Mouse (Mus musculus) layer of hippocampus, postnatal 36 days (tissue): ENCODE measurements around the gene Aagab. TPM values are rescaled to one million over a fixed set of nuclear protein-coding genes. Genes with fewer than 3 reads are reported as not detected.

Experiments used
- DNase-seq, 2 experiments: peaks; one replicate each; pipeline ENCODE4 v3.0.0; 2022
- total RNA-seq, 2 experiments: library from RNA; stranded (reverse); gene quantifications; 2 replicates each; pipeline ENCODE4 v1.2.3; 2021

The Aagab gene
- 10 to 100 TPM; 60.8 to 65.4 TPM for total RNA-seq

DNA sequence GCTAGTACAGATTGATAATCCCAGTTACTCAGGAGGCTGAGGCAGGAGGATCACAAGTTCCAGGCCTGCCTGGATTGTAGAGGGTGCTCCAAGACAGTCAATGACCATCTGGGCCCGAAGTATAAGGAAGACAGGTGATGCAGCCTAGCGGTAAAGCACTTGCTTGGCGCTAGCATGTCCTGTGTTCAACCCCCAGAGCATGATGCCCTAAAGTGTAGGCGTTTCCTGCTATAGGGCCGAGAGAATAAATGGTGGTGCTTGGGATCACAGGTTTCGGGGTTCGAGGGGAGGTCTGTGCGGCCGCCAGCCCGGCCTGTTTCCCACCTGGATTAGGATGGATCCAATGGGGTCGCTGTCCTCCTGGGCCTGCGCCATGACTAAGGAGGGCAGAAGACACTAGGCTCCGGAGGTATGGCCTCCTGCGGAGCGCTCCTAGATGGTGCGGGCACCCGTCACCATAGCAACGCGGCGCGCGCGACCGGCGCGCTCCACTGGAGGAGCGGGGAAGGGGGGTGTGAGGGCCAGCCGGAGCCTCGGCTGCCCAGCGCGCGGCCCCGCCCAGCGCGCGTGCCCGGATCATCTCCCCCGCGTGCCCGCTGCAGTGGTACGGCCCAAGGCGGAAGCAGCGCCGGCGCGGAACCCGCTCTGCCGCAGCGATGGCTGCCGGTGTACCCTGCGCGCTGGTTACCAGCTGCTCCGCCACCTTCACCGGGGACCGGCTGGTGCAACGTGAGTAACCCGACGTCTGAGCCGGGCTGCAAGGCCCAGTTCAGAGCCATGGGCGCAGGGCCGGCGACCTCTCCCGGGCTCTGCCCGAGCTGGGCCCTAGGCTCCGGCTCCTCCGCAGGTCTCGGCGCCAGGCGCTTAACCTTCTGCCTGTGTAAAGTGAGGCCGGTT, at the start of gene Aagab, which contains the start of gene Iqch:
TSS of gene Aagab (plus strand) at position 618 of the 897 bp plus-strand sequence.
TSS of gene Iqch (minus strand) at position 451 of the 897 bp plus-strand sequence.
- DNase-seq = peak; percentile 97 to 98

DNA sequence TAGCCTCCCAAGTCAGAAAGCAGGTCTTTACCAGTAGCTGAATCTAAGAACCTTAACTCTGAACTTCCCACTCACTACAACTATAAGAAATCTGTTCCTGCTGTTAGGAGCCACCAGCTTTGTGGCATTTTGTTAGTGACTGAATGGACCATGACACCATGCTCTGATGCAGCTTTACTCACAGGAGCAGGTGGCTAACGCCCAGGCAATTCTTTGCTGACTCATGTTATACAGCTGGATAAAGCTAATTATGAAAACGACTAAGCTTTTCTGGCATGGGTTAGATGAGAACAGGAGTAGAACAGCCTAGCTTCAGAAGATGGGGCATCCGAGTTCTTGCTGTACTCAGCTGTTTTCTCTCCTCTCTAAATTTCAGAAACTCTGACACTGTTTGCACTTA, 48.8 kb upstream of the Aagab start:
- DNase-seq = no peak

DNA sequence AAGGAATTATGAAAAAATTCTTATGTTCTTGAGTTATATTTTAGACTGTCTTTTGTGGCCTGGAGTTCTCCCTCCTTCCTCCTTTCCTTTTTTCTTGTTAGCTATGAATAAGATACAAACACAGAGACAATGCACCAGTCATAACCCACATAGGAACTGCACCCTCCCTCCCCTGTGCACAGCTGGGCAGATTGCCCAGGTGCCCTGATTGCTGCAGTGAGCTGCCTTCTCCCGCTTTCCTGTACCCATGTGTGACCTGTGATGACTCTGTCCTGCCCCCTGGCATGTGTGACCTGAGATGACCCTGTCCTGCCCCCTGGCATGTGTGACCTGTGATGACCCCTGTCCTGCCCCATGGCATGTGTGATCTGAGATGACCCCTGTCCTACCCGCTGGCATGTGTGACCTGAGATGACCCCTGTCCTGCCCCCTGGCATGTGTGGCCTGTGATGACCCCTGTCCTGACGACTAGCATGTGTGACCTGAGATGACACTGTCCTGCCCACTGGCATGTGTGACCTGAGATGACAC, 46.9 kb upstream of the Aagab start:
- no peak for DNase-seq

DNA sequence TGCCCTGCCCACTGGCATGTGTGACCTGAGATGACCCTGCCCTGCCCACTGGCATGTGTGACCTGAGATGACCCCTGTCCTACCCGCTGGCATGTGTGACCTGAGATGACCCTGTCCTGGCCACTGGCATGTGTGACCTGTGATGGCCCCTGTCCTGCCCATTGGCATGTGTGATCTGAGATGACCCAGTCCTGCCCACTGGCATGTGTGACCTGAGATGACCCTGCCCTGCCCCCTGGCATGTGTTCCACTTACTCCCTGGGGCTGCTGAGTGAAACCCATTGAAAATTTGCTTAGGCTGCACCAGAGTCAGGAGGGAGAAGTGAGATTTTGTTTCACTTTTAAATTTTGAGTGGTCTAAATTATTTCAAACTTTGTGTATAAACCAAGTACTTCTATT, 46.1 kb upstream of the Aagab start:
- DNase-seq = no peak

DNA sequence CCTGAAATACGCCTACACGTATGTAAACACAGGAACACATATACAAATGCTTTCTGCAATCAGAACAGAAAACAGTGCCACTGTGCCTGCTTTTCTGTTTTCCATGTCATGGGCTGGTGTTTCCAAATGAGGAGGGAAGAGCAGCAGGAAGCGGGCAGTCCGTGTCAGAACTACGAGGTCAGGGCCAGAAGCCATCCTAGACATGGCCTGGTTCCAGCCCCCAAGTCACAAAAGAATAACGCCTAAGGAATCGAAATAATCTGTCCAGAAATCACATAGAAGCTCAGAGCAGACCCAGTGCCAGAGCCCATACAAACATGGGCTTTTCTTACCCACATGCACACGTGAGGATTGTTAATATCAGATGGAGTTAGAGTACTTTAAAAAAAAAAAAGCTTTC, 45.5 kb upstream of the Aagab start:
- DNase-seq = no peak

DNA sequence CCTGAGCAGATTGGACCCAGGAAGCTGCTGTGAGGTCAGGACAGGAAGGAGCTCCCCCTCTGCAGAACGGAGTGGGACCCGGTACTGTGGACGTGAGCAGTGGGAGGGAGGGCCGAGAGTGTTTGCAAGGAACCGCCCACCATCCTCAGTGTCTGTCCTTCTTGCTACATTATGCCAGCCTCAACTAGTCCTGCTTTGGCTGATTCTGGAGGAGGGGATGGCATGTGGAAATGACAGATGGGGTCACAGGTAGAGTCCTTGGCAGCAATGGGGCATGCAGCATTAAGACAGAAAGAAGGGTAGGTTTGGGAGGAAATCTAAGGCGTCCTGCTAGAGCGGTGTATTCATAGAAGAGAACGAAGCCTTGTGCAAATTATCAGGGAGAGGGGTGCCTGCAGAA, 40.5 kb upstream of the Aagab start:
- no peak for DNase-seq

DNA sequence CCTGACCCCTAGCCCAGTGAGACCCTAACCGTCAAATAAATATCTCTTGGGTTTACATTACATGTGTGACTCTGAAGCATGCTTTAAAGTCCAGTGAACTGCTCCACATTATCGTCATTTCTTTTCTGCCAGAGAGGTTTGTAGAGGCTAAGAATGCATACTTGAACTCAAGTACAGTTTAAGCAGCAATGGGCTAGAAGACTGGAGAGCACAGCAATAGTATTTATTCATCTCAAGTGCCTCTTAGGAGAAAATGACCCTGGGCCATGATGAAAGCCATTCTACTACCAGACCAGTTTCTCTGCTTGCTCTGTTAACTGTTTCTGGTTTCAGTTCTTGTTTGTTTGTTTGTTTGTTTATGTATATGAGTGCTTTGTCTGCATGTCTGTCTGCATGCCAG, 39.0 kb upstream of the Aagab start:
- no peak for DNase-seq

DNA sequence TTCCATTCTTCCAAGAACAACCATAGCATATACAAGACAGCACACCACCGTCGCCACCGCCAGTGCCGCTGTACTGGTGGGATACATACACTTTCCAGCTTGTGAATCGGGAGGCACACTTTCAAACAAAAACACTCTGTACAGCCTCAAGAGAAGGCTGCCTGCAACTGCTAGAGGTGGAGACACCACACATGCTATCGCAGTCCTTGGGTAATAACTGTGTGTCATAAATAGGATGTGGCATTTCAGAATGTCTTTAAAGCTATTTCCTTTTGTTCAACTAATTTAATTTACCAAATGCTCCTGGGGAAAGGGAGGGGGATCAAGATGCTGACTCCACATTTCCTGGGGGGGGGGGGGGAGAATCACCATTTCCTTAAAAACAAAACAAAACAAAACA, 34.1 kb upstream of the Aagab start:
- DNase-seq = no peak

DNA sequence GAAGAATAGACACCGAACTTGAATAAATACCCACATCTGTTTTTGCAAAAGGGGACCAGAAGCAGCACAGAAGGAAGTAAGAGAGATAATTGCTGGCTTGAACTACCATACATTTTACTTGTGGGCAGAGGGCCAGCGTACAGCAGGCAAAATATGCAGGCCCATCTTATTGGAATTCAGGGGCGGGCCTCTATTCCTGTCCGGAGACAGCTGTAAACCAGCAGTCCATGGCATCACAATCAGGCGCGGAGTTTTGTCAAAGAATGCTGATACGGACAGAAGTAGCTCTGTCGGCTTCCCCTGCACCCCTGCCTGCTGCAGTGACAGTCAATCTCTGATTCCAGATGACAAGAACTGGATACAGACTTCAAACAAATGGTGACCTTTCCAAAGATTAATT, 33.7 kb upstream of the Aagab start:
- DNase-seq = peak in 1 of 2 experiments; percentile 18

DNA sequence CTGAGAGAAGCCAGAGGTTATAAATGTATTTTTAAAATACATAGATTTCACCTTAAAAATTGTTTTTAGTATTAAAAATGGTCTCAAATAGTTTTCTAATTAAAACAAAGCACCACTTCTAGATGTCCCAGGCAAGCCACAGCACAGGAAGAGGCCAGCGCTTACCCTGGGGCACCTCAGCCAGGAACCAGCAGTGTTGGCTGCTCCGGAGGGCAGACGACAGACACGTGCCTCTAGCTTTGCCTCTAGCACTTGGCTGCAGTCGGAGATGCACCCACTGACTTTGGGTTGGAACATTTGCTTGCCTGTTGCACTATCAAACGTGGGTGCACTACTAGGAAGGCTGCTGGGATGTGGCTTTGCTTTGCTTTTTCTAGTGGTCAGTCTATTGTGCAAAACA, 30.6 kb upstream of the Aagab start:
- DNase-seq = no peak

DNA sequence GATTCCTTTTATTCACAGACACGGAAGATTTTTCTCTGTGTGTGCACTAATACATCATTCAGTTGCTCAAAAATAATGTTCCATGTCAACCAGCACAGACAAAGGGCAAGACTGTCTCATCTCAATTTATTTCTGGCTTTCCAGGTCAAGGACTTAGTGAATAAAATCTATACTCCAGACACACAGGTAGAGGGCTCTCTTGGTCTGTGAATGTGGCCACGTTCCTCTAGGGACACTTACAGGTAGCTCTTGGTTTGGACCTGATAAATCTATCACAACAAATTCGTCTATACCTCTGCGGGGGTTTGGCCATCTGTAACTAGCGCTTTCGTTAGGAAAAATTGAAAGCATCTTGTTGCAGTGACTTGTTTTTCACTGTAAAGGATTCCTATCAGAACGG, 29.6 kb upstream of the Aagab start:
- DNase-seq = no peak

DNA sequence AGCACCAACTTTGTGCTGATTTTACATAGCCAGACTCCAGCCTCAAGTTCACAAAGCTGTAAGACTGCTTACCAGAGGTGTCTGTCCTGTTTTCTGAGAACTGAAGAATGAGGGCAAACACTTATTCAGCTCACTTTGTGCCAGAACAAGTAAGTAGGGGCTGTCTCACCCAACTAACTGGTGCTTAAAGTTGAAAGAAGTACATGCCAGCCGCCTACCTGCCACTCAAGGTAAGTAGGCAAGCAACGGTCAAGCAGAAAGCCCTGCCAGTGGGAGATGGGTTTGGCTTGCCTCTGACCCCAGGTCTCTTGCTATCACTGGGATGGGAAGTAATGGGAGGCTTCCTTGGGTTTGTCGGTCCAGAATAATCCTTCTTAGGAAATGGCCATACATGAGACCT, 25.0 kb upstream of the Aagab start:
- no peak for DNase-seq

DNA sequence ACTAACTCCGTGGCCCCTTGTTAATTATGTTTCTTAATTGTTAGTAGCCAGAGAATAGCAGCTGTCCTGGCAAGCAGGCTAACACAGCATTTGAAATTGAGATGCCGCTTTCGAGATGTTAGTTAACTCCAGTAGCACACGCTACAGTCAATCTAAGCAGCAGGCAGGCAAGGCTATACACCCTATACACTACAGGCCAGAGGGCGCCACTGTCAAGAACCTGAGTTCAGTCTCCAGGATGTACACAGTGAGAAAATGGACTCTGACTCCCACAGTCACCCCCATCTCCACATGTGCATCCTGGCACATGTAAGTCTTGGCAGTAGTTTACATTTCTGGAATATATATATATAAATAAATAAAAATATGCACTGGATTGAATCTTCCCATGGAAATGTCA, 22.8 kb upstream of the Aagab start:
- no peak for DNase-seq

DNA sequence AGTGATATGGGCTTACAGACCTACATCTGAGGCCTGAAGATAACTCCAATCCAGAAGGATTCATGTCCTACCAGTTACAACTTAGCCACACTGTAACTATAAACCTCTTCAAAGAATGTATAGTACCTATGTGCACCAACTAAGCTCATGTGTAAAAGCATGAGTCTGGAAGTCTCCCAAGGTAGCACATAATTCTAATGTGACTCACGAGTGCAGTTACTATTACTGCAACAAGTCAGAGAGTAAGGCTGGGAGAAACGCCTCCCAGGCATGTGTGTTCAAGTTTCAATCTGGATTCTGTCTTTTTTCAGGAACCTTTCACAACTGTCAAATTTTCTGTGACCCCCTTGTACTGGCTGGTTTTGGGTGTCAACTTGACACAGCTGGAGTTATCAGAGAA, 22.4 kb upstream of the Aagab start:
- DNase-seq = no peak

DNA sequence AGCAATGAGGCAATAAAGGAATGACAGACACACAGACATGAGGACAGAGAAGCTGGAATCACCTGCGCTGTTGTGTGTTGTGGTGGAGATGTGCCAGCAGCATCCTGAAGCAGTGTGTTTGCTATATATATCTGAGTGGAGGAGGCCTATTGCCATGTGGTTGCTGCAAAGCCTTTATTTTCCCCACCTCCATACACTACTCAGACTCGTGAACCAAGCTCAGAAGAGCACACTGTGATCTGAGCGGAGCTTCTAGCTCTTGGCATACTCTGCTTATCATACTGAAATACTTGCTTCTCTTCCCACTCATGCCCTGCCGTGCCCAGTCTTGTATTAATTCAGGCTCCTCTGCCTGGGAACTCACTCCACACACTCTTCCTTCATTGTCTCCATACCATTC, 20.7 kb upstream of the Aagab start:
- no peak for DNase-seq

DNA sequence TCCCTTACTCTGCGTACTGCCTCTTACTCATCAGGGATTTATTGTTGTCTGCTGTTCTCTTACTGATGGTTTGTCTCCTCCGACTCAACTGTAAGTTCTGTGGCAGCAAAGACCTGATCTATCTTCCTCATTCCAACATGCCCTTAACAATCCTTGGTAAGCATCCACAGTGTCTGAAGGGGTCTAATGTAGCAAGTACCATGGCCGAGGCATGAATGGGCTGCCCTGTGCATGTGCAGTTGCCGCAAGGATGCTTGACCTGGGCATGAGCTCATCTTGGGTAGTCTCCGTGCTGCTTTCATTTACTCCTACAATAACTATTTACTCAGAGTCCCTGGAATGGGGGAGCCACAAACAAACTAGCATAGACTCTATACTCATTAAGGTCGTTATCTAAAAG, 17.2 kb upstream of the Aagab start:
- no peak for DNase-seq

DNA sequence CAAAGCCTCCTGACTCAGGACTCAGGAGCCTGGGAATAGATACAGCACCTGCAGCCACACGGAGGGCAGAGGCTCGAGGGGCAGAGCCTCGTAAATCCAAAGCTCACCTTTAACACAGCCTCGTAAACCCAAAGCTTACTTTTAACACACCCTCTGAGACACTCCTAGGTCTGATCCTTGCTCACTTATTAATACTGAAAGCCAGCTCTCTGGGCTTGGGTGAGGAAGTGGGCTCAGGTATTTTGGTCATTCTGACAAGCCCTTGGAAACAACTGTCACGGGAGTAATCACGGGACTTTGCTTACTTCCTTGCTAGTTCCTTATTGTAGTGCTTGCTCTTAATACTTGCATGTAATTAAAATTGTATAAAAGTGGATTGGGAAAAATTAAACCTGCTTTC, 13.3 kb upstream of the Aagab start:
- DNase-seq = no peak

DNA sequence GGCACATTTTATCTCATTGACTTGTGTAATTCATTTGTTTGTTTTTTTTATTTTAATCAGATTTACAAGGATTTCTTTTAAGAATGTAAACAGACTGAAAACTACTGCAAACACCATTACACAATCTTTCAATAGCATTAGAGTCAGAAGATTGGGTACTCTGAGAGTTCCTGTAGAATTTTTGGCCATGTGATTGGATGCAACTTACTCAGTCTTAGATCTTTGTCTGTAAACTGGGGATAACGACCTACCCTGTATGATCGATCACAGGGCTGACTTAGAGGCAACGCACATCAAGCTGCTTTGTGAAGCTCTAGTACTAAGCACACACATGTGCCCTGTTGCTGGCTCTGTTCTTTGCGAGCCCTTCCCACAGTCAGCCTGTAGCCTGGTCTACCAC, 11.9 kb upstream of the Aagab start:
- DNase-seq = no peak

DNA sequence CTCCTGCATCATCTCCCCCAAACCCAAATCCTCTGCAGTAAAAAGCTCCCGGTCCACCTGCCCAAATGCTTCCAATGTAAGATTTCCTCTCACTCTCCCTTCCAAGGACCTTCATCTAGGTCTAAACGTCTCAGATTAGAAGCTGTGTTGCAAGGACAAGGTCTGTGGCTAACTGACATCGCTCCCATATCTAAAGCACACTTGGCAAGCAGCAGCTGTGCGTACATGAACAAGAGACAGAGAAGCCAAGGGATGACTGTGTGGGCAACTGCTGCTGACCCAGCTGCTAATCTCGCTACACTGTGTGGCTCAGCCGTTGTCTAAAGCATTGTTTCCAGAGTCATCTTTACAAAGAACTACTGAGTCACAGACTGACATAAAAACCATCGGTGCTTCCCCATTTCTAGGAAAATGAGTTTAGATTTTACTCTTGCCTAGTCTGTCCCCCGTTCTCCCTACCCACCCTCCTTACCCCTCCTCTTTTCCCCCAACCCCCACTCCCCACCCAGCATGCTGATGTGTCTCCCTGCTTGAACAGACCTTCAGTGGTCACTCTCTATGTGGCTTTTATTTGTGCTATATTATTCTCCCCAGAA, 10.7 kb upstream of the Aagab start:
- no peak for DNase-seq

DNA sequence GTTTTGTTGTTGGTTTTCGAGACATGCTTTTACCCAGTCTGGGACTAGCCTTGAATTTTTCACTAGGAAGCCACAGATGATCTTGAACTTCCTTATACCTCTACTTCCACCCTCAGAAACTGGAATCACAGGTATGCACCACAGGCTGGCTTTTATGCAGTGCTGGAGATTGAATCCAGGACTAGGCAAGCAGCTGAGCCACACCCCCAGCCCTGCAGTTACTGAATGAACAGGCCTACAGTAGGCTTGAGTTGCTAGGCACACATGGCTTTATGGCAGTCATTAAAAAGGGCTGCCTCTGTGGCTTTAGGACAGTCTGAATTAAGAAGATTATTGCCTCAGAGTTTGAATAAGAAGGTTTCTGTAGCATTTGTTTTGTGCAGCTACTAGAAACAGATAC, 7.4 kb upstream of the Aagab start:
- DNase-seq = no peak

DNA sequence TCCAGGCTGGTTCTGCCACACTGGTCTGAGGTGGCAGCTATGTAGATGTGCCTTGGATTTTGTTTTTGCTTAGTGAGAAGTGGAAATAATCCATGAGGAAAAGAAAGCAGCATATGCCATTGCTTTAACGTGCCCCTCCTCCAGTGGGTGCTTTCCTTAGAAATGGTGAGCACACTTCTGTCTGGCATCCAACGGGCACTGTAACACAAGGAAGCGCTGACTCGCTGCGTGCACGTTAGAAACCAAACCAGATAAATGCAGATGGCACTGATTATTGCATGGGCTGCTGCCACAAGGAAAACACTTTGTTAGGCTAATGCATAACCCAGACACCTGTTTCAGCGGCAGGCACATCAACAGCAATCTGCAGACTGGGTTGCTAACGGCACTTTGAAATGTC, 6.8 kb upstream of the Aagab start:
- no peak for DNase-seq

DNA sequence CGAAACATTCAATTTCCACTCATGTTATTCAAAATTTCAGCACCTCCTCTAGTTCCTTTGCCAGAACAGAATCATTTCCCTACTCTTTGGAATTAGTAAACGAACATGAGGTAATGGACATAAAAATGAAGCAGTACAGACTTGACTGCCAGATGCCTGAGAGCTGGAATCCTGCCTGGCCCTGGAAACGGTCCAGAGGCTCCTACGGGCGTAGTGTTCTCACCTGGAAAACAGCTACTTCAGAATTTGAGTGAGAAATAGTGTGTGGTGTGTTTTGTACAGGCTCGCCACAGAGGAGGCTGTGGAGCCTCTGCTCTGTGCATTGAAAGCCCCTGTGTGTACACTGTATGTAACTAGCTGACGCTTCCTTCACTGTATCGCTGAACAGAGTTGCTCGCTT, 5.8 kb upstream of the Aagab start:
- no peak for DNase-seq

DNA sequence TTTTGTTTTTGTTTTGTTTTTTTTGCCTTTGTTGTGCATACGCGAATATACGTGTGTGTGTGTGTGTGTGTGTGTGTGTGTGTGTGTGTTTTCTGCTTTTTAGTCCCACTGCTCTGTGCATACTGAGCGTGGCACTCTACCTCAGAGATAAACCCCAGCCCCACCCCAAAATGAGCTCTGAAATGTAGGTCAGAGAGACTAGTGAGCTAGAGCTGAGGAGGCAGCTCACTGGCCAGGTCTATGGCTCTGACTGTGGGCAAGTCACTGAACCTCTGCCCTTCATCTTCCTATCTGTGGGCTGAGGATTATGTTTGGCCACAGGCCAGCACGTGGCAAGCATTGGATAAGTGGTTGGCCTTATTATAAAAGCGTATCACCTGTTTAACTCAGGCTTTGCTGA, 1.4 kb downstream of the Aagab start:
- no peak for DNase-seq

DNA sequence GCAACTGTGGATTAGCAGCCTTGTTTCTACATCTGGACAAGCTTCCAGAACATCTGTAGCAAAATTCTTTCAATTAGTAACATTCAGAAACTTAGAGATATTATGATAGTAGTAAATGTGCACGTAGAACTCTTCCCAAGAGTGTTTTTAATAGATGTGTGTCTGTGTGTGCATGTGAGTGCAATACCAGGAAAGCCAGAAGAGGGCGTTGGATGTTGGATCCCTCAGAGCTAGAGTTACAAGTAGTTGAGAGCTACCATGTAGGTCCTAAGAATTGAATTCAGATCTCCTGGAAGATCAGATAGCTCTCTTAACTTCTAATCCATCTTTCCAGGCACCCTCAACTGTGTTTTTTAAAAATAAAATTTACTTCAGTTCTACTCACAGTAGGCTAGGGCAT, 4.1 kb downstream of the Aagab start:
- no peak for DNase-seq
